Mouse (Mus musculus): ENCODE measurements at regions not wholly inside any gene's neighbourhood (a gene's known extent, or its start where the extent isn't known, plus 50 kb on each side); places are given as distances from the start of the nearest gene placed in this dataset.

GRCm38 (mm10) chr2:47053689-47054088, 1760.2 kb upstream of the Acvr2a start:
- DNase-seq: no peak

DNA sequence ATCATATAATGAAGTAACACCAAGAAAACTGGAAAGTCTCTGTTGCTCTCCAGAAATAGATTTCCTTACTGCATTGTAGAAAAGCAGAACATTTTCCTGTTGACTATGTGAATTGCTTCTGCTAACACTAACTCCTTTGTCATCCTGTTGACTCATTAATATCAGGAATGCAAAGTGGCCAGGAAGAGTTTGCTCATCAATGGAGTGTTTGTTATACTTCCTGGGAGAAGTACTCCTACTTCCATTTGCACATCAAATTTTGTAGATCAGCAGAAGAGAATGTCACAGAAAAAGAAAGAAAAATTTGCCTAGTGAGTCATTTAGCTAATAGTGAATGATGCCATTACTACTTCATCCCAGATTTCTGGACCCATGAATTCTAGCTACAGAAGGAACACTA, 1739.7 kb upstream of the Acvr2a start:
- DNase-seq: no peak

GRCm38 (mm10) chr2:47075225-47075624, 1738.7 kb upstream of the Acvr2a start:
- no peak for DNase-seq

- peak; percentile 21 to 27 for DNase-seq
These were observed 1725.3 kb upstream of the Acvr2a start for GRCm38 (mm10) chr2:47088635-47089034.

GRCm38 (mm10) chr2:47095993-47096392, 1717.9 kb upstream of the Acvr2a start:
- no peak for DNase-seq

DNA sequence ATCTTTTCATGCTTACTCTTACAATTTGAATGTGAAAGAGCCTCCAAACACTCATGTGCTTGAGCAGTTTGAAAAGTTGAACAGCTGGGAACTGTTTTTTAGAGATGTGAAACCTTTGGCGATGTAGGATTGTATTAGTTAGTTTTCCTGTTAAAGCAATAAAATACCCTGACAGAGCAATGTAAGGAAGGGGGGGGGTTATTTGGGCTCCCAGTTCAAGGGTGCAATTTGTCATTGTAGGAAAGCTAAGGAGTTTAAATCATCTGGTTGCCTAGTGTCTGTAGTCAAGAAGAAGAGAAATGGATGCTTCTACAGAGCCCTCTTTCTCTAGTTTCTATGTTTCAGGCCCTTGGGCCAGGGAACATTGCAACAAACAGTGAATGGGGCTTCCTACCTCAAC, 1674.5 kb upstream of the Acvr2a start:
- no peak for DNase-seq

- no peak for DNase-seq
These were observed 1629.7 kb upstream of the Acvr2a start for GRCm38 (mm10) chr2:47184067-47184802.
